Comparison of ENCODE assay signal across 8 mouse cellular contexts in the genomic region with DNA sequence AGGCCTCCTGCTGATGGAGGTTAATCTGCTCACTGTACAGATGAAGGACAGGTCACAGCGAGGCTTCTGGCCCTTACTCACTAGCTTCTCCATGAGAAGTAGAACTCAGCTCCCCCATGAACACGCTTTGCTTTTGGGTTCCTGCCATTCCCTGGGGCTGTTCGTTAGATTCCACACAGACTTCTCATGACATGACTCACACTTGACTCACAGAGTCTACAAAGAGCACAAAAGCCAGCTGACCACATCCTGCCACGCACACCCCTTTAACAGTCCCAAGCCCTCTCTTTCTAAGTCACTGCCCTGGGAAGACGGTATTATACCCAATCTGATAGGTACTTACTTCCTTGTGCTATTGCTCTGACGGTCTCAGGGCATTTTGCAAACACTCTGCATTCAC.
A peak's percentile ranks its signal among the peaks of the same experiment; 100 is the strongest.
DNase-seq lines count a peak whose midpoint lies in the region; ATAC-seq and TF ChIP-seq lines count a peak whose summit lies in the region.

No protein-coding gene starts in this region.

- H3K4me1 ChIP-seq in midbrain, postnatal 0 days (ENCODE audit: insufficient read depth, low read length): no peaks in the 10 kb centered on the region

- H3K27me3 ChIP-seq in midbrain, postnatal 0 days (ENCODE audit: insufficient read depth, low read length): no peaks in the 10 kb centered on the region

- ATAC-seq in midbrain, postnatal 0 days (ENCODE audit: low FRiP score): no peak

- no peak overlapping the region for H3K4me3 ChIP-seq in midbrain, postnatal 0 days (ENCODE audit: low read depth, low read length)

- TF ChIP-seq CTCF in midbrain, postnatal 0 days (IDR thresholded peaks at IDR 0.05): no peak

- no peaks in the 10 kb centered on the region for H3K9me3 ChIP-seq in midbrain, postnatal 0 days (ENCODE audit: low read length)

- H3K27ac ChIP-seq in midbrain, postnatal 0 days (ENCODE audit: low read depth, low read length): no peak overlapping the region

- peak; percentile 3 to 6 for DNase-seq in kidney, postnatal 4 days
- DNase-seq in kidney, postnatal 36 days: no peak
- peak; percentile 99 for DNase-seq in Muller cell, postnatal 12 days (ENCODE audit: inconsistent ontology term)
- peak; percentile 8 for DNase-seq in gonadal fat pad, adult 2 months (ENCODE audit: low read depth)
- peak; percentile 71 to 77 for DNase-seq in natural killer cell, adult 2 months (ENCODE audit: low spot score in 2 of 2)
- no peak for DNase-seq in embryo, embryonic 10 days (ENCODE audit: low spot score)
- DNase-seq in midbrain, postnatal 0 days (ENCODE audit: low spot score): no peak
- DNase-seq in kidney, adult 9 months: no peak

- WGBS in midbrain, postnatal 0 days: 66% methylated on average over 6 of the region's 6 CpGs

- H3K4me2 ChIP-seq in midbrain, postnatal 0 days (ENCODE audit: low read depth, low read length, poor library complexity, severe bottlenecking): no peak overlapping the region

- H3K9ac ChIP-seq in midbrain, postnatal 0 days (replicated peaks; ENCODE audit: low read length, poor library complexity, severe bottlenecking): no peak overlapping the region

- H3K36me3 ChIP-seq in midbrain, postnatal 0 days (ENCODE audit: insufficient read depth, low read length): no peaks in the 10 kb centered on the region

Comparison
In these comparisons a context has a peak if more than half of its experiments do, and no peak if none do; other contexts are left out.
1. DNase-seq: peak in kidney, postnatal 4 days (2 of 2), Muller cell, postnatal 12 days (single experiment), gonadal fat pad, adult 2 months (single experiment) and natural killer cell, adult 2 months (2 of 2); none in kidney, postnatal 36 days (0 of 2), embryo, embryonic 10 days (single experiment), midbrain, postnatal 0 days (single experiment) and kidney, adult 9 months (single experiment).